Mouse (Mus musculus): ENCODE measurements around the gene Caskin1.
"Not testable (repeated sequence)": the region's sequence is repeated elsewhere in the genome, so short reads cannot be mapped to it uniquely, and the experiment has no call there.

The Caskin1 gene

DNA sequence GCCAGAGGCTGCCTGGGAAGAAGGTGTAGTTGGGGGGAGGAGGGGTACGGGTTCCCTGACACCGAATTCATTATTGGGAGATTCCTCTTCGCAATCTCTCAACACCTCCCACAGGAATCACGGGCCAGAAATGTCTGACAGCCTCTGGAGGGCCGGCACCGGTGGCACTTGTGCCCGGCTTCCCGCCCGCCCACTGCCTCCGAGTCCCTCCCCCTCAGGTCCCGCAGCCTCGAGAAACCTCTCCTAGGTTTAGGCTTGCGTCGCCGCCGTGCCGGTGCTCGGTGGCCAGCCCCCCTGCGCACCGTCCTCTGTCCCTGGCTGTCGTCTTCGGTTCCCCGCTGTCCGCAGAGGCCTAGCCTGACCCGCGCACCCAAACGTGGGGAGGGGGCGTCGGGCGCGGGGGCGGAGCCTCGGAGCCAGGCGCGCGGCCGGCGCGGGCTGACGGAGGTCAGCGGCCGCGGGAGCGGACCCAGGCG is at the start of gene Caskin1:
Caskin1 (plus strand) TSS at position 416 of the 476 bp plus-strand sequence.
- peak; percentile 66 for DNase-seq (ENCODE audit: low read depth, low spot score)

DNA sequence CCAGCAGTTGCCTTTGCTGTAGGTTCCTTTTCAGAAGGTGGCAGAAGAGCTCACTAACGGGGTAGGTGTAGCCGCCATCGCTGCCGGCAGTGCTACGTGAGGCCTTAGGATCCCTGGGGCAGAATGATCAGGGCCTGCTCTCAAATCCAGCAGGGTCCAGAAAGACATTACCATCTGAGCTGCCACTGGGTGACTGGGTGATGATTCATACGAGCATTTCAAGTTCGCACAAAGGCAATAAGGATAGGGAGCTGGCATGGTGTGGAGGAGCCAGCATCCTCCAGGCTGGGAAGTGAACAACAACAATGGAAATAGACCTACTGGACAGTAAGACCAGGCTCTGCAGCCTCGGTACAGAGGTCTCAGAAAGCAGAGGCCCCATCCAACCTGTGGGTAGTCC is 48.0 kb upstream of the Caskin1 start:
- no peak for DNase-seq (ENCODE audit: low read depth, low spot score)

DNA sequence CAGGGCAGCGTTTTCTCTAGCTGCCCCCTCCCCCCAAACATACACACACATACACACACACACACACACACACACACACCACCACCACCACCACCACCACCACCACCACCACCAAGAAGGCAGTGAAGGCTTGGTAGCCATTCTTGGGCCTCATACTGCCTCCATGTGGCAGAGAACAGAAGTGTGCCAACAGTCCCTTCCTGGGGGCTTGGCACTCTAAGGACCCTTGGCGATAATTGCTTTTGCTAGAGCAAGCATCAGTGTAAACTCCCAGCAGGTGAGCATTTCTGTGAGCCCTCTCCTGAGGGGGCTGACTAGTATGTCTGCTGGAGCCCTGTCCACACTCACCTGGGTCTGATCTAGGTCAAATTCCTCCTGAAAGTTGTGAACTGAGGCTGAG is 47.3 kb upstream of the Caskin1 start:
- DNase-seq (ENCODE audit: low read depth, low spot score), result peak; percentile 63

DNA sequence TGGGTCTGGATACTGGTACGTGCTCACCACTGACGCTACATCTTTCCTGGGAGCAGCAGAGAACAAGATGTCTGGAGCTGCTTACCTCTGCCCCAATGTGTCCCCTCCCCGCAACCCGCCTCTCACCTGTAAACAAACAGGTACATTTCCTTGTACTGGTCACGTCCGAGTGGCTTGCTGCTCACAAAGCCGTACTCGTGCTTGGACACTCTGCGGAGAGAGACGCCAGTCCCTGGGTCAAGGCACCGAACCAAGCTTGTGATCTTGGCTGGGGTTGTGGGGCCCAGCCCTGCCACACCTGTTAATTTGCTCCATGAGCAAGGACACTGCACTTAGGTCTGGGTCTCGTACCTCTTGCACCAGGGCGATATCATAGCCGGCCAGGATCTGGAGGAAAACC is 46.3 kb upstream of the Caskin1 start:
- no peak for DNase-seq (ENCODE audit: low read depth, low spot score)

DNA sequence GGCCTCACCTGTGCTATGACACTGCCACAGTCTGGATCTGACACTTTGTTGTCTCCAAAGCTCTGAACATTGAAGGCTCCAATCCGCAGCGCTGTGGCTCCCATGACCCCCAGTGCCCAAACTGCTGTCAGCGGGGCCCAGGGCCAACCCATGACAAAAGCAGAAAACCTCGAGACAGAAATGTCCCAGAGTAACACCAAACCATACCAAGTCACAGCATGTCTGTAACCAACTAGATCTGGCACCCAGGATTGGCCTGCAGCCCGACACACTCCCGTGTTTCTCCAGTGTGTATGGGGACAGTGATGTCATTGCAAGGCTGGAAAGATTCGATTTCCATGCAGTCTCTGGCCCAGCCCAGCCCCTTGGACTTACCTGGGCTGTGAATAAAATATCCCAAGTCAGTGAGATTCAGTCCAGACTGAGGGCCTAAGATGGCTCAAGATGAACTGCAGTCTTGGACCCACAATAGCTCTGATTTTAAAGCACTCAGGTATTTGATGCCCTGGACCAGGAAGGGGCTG is 45.7 kb upstream of the Caskin1 start, which contains the start of gene Dnase1l2:
Dnase1l2 (minus strand) TSS at position 474 of the 524 bp plus-strand sequence.
- DNase-seq (ENCODE audit: low read depth, low spot score), result no peak

DNA sequence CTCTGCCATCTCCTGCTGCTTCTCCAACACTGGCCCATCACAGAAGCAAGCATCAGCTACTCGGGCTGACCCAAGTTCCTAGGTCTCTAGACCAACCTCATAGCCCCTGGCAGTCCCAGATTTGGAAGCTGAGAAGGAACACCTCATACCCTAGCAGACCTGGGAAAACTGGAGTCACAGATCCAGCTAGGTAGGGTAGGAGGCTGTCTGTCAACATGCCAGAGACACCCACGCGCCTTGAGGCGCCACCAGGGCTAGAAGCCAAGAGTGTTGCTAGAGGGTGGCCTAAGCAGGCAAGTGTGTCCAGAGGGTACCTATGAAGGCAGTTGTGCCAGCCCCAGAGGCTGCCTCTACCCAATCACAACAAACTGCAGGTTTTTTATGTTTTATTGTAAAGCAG is 45.0 kb upstream of the Caskin1 start:
- no peak for DNase-seq (ENCODE audit: low read depth, low spot score)

DNA sequence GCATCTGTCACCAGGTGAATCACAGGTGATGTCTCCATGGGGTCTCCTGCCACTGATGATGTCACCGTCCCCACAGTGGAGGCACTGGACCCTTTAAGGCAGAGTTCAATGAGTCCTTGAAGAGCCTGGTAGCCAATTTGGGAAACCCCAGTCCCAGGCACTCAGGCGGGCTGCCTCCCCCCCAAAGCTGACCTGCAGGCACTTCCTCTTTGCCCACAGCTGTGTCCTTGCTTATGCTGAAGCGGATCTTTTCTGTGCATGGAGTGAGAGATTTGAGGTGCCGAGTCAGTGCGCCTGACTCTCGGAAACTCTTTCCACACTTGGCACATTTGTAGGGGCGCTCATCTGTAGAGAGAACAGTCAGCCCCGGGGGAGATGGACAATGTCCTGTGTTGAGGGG is 41.8 kb upstream of the Caskin1 start:
- no peak for DNase-seq (ENCODE audit: low read depth, low spot score)

DNA sequence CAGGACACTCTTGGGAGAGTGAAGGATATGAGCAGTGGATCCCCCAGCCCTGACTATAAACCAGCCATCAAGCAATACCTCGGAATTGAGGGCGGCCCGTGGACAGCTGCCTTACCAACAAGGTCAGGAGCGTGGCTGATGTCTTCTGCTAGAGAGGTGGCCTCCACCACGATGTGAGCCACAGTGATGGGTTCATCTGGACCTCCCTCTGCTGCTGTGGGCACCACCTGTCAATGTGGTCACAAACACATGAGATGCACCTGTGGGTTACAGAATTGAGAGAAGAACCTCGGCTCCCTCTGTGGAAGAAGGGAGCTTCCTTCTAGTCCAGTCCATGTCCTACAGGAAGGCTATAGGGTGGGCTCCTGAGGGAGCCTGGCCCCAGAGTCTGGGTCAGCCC is 38.9 kb upstream of the Caskin1 start:
- no peak for DNase-seq (ENCODE audit: low read depth, low spot score)

DNA sequence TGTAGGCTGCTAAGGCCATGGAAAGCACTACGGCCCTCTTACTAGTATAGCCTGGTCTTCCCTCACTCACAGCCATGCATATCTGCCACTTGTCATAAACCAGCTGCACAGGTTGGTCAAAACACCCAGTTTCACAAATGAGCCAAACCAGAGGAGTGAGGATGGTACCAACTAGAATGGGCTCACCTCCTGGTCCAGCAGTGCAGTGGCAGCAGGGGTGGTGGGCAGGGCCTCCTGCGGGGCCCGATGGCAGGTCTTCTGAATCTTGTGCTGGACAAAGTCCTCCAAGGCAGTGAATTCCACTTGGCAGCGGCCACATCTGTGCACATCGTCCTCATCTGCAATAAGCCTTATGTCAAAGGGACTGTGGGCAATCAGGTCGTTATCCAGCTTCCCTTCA is 37.2 kb upstream of the Caskin1 start:
- DNase-seq (ENCODE audit: low read depth, low spot score), result no peak

DNA sequence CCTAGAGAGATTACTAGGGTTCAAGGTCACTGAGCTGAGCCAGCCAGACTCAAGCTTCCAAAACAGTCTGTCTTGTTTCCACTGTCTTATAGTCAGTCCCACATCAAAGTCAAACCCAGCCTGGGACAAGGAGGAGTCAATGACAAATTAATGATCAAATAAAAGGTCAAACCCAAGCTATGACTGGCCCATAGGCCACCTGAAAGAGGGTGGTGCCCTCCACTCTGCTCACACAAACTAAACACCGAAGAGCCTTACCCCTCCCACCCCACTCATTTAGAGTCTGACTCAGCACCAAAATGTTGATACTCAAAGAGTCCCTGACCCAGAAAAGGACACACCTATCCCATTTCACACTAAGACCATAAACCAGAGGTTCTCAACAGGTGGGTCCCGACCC is 35.0 kb upstream of the Caskin1 start:
- DNase-seq (ENCODE audit: low read depth, low spot score), result no peak

DNA sequence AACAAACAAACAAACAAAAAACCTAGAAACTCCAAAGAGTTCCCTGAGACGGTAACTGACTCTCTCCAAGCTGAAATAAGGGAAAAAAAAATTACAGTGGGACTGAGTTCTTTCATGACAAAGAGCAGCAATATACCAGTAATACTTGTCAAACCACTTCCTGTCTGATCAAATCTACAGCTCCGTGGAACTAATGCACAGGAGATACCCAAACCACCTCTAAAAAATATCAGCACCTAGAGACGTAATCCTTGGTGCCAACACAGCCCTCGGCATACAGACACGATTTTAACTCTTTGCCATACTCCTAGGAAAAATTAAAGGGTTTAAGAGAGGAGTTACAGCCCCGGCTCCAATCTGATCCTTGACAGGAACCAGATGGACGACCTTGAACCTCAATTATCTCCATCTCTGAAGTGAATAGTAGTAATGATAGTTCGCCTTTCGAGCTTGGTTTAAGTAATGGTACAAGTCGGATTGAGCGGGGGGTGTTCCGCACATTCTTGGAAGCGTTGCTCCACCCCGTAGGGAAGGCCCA is 34.1 kb upstream of the Caskin1 start:
- no peak for DNase-seq (ENCODE audit: low read depth, low spot score)

DNA sequence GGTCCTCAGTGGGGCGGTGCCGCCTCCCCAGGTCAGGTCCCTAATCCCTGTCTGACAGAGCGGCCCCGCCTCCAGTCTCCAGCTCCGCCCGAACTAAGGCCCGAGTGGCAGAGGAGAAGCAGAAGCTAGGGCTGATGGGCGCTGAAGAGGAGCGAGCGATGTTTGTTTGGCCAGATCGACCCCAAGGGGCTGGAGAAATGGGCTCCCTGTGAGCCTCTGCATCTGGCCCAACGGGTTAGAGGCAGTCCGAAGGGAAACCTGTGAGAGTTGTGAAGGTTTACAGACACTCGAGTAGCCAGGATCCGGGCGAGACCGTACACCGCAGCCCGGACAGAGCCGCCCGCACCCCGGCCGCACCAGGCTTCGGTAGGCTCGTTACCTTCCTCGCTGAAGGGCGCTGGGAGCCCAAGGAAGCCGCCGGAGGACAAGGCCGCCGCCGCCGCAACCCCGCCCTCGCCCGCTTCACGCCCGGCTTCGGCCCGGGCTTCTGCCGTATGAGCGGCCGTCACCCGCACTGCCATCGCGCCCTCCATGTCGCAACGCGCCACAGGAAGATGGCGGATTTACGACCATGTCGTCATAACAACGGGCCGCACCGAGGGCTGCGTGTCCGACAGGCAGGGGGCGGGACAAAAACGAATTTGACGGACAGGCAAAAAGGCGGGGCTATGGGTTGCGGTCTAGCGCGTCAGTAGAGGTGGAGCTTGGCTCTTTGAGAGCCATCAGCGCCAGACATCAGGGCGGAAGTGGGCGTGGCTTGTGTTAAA is 33.5 kb upstream of the Caskin1 start:
- peak; percentile 100 for DNase-seq (ENCODE audit: low read depth, low spot score)

DNA sequence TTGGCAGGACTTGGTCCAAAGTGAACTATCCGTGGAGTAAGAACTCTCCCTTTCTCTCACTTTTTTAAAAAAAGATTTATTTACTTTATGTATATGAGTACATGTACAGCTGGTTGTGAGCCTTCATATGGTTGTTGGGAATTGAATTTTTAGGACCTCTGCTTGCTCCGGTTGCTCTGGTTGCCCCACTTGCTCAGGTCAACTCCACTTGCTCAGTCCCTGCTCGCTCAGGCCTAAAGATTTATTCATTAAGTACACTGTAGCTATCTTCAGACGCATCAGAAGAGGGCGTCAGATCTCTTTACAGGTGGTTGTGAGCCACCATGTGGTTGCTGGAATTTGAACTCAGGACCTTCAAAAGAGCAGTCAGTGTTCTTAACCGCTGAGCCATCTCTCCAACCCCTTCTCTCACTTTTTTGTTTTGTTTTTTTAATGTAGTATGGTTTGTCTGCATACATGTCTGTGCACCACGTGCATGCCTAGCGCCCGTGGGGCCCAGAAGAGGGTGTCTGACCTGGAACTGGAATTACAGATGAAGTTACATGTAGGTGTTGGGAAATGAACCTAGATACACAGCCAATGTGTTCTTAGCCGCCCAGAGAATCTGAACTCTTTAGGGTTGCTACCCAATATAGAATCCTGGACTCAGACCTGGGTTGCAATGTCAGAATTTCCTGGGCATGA is 32.7 kb upstream of the Caskin1 start:
- DNase-seq (ENCODE audit: low read depth, low spot score), result not testable (repeated sequence)

DNA sequence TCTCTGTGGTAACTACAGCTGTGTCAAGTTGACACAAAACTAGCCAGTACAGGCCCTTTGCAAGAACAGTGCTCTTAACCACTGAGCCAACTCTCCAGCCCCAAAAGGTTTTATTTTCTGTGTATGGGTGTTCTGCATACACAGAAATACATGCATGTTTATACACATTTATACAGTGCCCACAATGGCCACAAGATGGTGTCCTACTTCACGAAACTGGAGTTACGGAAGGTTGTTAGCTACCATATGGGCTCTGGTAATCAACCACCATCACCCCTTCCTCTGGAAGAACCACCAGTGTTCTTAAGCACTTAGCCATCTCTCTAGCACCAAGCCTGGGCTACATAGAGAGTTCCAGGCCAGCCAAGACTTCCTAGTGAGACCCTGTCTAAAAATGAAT is 26.8 kb upstream of the Caskin1 start:
- peak; percentile 80 for DNase-seq (ENCODE audit: low read depth, low spot score)

DNA sequence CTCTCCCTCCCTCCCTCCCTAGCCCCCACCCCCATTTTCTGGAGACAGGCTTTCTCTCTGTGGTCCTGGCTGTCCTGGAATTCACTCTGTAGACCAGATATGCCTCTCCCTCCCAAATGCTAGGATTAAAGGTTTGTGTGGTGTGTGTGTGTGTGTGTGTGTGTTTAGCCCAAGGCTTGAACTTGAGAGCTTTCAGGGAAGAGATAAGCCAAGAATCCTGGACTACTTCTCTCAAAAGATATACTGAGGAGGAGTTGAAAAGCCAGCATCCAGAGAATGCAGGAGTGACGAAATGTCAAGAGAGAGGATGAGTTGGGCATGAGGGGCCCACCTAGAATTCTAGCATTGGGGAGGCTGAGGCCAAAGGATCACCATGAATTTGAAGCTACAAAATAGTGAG is 25.5 kb upstream of the Caskin1 start:
- no peak for DNase-seq (ENCODE audit: low read depth, low spot score)

DNA sequence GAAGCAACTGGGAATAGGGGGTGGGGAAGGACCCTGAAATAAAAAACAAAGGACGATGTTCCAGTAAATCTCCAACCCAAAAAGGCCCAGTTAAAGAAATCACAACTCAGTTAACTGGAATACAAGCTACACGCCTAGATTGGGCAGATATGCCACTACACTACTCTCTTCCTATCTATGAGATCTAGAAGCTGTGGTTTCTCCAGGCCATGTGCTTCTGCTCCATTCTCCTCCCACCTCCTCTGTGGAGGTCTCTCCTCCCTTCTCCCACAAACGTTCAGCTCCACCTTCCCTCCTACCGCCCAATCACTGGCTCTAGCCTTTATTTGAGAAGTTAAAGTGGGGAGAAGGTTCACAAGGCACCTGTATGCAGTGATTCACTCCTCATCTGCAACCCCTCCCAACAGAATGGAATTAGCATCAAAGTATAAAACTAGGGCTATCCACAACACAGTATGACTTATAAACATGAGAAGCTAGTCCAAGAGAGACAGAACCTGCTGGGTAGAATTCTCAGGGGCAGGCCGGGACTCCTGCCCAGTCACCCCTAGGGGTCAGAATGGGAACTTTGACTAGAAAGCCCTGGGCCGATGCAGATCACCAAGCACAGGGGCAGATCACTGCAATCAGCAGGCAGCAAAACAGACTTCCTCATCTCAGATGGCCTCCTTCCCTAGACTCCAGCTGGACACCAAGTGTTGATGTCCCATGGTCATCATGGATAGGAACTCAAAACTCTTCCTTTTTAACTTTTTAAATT is 24.8 kb upstream of the Caskin1 start:
- DNase-seq (ENCODE audit: low read depth, low spot score), result peak; percentile 81

DNA sequence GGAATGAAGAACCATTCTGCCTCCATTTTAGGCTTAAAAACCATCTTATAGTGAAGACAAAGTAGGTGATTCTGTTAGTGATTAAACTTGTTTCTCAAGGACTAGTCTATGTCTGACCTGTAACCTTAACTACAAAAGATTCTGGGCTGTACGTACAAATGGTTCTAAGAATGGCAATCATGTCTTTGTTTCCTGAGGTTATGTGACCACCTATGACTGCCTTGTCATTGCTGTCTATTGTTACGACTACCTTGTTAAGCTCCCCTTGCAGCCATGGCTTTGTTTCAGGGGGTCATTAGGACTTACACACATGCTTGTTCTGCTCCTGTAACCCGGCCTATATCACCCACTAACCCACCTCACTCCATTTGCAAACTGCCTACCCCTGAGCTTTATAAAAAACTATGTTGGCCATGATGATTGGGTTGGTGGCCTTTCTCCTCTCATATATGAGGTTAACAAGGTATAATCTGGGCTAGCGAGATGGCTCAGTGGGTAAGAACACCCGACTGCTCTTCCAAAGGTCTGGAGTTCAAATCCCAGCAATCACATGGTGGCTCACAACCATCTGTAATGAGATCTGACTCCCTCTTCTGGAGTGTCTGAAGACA is 19.7 kb upstream of the Caskin1 start:
- DNase-seq (ENCODE audit: low read depth, low spot score), result peak; percentile 75

DNA sequence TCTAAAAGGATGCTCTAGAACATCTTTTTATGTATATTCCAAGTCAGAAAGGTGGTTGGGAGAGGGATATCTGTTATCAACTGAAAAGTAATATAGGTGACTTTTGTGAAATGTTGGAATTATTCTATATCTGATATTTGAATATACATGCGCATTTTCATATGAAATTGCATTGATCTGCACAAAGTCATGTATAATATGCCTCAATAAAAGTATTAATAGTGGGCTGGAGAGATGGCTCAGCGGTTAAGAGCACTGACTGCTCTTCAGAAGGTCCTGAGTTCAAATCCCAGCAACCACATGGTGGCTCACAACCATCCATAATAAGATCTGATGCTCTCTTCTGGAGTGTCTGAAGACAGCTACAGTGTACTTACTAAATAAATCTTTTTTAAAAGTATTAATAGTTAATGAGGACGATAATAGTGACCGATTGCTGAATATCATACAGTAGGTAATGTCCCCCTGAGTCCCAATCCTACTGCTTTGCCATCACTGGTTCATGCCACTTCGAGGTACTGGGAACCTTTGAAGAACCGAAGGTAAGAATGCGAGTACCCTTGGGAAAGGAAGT is 19.0 kb upstream of the Caskin1 start:
- DNase-seq (ENCODE audit: low read depth, low spot score), result no peak

DNA sequence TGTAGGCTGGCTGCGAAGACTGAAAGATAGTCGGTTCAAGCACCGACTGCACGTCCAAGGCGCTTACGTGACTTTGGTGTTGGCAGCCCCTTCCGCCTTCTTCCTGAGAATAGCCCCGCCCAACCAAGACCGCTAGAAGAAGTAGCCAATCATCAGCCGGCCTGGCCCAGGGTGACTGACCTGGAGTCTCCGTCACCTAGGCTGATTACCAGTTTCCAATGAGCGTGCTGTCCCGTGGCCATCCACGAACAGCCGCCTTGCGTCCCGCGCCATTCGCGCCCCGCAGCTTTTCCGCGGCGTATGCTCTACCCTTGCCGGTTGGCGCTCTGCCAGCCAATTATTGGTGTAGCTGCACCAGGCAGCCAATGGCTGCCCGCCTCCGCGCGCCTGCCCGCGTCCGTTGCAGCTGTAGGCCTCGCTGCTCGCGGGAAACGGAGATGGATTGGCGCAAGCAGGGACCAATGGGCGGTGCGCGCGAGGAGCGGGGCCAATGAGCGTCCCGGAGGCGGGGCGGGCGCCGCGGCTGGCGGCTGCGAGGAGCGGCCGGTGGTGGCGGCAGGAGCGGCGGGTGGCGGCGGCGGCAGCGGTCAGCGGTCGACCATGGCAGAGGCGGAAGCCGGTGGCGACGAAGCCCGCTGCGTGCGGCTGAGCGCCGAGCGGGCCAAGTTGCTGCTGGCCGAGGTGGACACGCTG is 18.3 kb upstream of the Caskin1 start, which contains the start of the genes E4f1 and Pgp:
E4f1 (minus strand) TSS at position 404 of the 693 bp plus-strand sequence.
Pgp (plus strand) TSS at position 483 of the 693 bp plus-strand sequence.
- peak; percentile 99 for DNase-seq (ENCODE audit: low read depth, low spot score)
